20 mouse cellular contexts compared by ENCODE assay signal in genomic region chr13:14044521-14044920, GRCm38 (mm10). TPM values are rescaled to one million over a fixed set of nuclear protein-coding genes. Genes with fewer than 3 reads are reported as not detected.
A peak's percentile ranks its signal among the peaks of the same experiment; 100 is the strongest.
DNase-seq lines count a peak whose midpoint lies in the region; ATAC-seq and TF ChIP-seq lines count a peak whose summit lies in the region.
"Had no signal": no experiment of that assay in that cellular context is flagged by ENCODE, and none has a peak within 500 bp of the region (broad histone marks: within the 10 kb centered on the region; RNA-seq: fewer than 3 reads in every experiment).

No protein-coding gene starts in this region.

- 0 out of 2 replicates have a peak, but pooled peaks have one; percentile 24 for TF ChIP-seq EP300 in liver, postnatal 0 days (IDR thresholded peaks at IDR 0.05; ENCODE audit: low read depth)

- no peak overlapping the region for H3K4me2 ChIP-seq in liver, postnatal 0 days (ENCODE audit: low read depth, low read length)
- H3K4me2 ChIP-seq in liver, embryonic 11.5 days, result no peak overlapping the region
- no peak overlapping the region for H3K4me2 ChIP-seq in midbrain, embryonic 14.5 days (ENCODE audit: low read length)
- H3K4me2 ChIP-seq: embryonic facial prominence, embryonic 12.5 days; forebrain, embryonic 13.5 days; forebrain, embryonic 15.5 days had no signal

- no peak overlapping the region for H3K4me3 ChIP-seq in liver, postnatal 0 days (ENCODE audit: low read depth, low read length)
- H3K4me3 ChIP-seq in liver, embryonic 11.5 days (ENCODE audit: low read depth, low read length), result no peak overlapping the region
- H3K4me3 ChIP-seq in midbrain, embryonic 14.5 days (replicated peaks; ENCODE audit: low read depth, low read length), result no peak overlapping the region
- H3K4me3 ChIP-seq: embryonic facial prominence, embryonic 10.5 days; embryonic facial prominence, embryonic 12.5 days; forebrain, embryonic 13.5 days; forebrain, embryonic 15.5 days had no signal

- no peak for ATAC-seq in liver, postnatal 0 days
- ATAC-seq in liver, embryonic 11.5 days (replicated peaks; ENCODE audit: low FRiP score), result no peak
- ATAC-seq in common myeloid progenitor, adult 5-6 weeks (replicated peaks; ENCODE audit: low read depth, poor library complexity, severe bottlenecking), result peak; percentile 36; the same call in 1 of the 2 replicates
- peak; percentile 69 for ATAC-seq in megakaryocyte-erythroid progenitor cell, adult 5-6 weeks (replicated peaks; ENCODE audit: low FRiP score, low TSS enrichment, poor library complexity, severe bottlenecking)
- no peak for ATAC-seq in midbrain, embryonic 14.5 days (ENCODE audit: low FRiP score, low TSS enrichment)
- ATAC-seq: forebrain, embryonic 13.5 days; forebrain, embryonic 15.5 days; forebrain, postnatal 0 days had no signal

- peaks cover 4% of the 10 kb centered on the region; the same call in 1 of the 2 replicates for H3K4me1 ChIP-seq in liver, postnatal 0 days (ENCODE audit: insufficient read depth)
- no peaks in the 10 kb centered on the region for H3K4me1 ChIP-seq in liver, embryonic 11.5 days (replicated peaks; ENCODE audit: control insufficient read depth, insufficient read depth, low read length)
- peaks cover 4% of the 10 kb centered on the region for H3K4me1 ChIP-seq in midbrain, embryonic 14.5 days (ENCODE audit: control insufficient read depth, insufficient read depth, low read length)

- WGBS in liver, postnatal 0 days (ENCODE audit: insufficient replicate concordance), result 47% methylated on average over 2 of the region's 2 CpGs
- 54% methylated on average over 2 of the region's 2 CpGs for WGBS in liver, embryonic 11.5 days
- whole genome bisulfite sequencing in midbrain, embryonic 14.5 days, result 77% methylated on average over 2 of the region's 2 CpGs

- no peak overlapping the region for H3K9ac ChIP-seq in liver, postnatal 0 days (replicated peaks)
- H3K9ac ChIP-seq in liver, embryonic 11.5 days (ENCODE audit: low read depth, low read length), result no peak overlapping the region
- no peak overlapping the region for H3K9ac ChIP-seq in midbrain, embryonic 14.5 days (replicated peaks; ENCODE audit: low read length)
- H3K9ac ChIP-seq: embryonic facial prominence, embryonic 12.5 days; forebrain, embryonic 13.5 days; forebrain, embryonic 15.5 days; forebrain, postnatal 0 days had no signal

- no peak overlapping the region for H3K27ac ChIP-seq in liver, postnatal 0 days (ENCODE audit: low read depth)
- no peak overlapping the region for H3K27ac ChIP-seq in liver, embryonic 11.5 days (ENCODE audit: low read depth, low read length)
- no peak overlapping the region for H3K27ac ChIP-seq in midbrain, embryonic 14.5 days (replicated peaks; ENCODE audit: low read depth, low read length)
- H3K27ac ChIP-seq: embryonic facial prominence, embryonic 10.5 days; embryonic facial prominence, embryonic 12.5 days; forebrain, embryonic 13.5 days; forebrain, embryonic 15.5 days had no signal

- no peak for TF ChIP-seq CTCF in liver, postnatal 0 days (IDR thresholded peaks at IDR 0.05; ENCODE audit: low read depth)

- peaks cover 7% of the 10 kb centered on the region for H3K36me3 ChIP-seq in liver, postnatal 0 days (replicated peaks; ENCODE audit: insufficient read depth, low read length)
- peaks cover 4% of the 10 kb centered on the region for H3K36me3 ChIP-seq in liver, embryonic 11.5 days (ENCODE audit: control insufficient read depth, insufficient read depth, low read length)
- peaks cover 20% of the 10 kb centered on the region for H3K36me3 ChIP-seq in midbrain, embryonic 14.5 days (ENCODE audit: control insufficient read depth, insufficient read depth, low read length)

- H3K27me3 ChIP-seq in liver, postnatal 0 days (ENCODE audit: insufficient read depth, low read length), result no peaks in the 10 kb centered on the region
- no peaks in the 10 kb centered on the region for H3K27me3 ChIP-seq in liver, embryonic 11.5 days (replicated peaks; ENCODE audit: control insufficient read depth, insufficient read depth, low read length)
- no peaks in the 10 kb centered on the region for H3K27me3 ChIP-seq in midbrain, embryonic 14.5 days (ENCODE audit: control insufficient read depth, insufficient read depth, low read length)
- H3K27me3 ChIP-seq: embryonic facial prominence, embryonic 12.5 days; forebrain, embryonic 13.5 days; forebrain, embryonic 15.5 days had no signal

- DNase-seq in liver, postnatal 0 days, result no peak
- no peak for DNase-seq in liver, embryonic 11.5 days (ENCODE audit: low spot score)
- no peak for DNase-seq in urinary bladder, postnatal 10 days (ENCODE audit: low spot score)
- DNase-seq in midbrain, embryonic 14.5 days, result no peak
- DNase-seq: adrenal gland, adult 2 months; adrenal gland, postnatal 10 days; adrenal gland, postnatal 25 days; cerebellum, adult 11 months; cerebellum, adult 18-20 months; cerebellum, adult 8-10 months; cerebellum, adult 9-11 months; cerebellum, postnatal 14 days; cerebellum, postnatal 36 days; forebrain, postnatal 0 days had no signal

- H3K9me3 ChIP-seq in liver, postnatal 0 days (ENCODE audit: low read length), result no peaks in the 10 kb centered on the region
- H3K9me3 ChIP-seq in liver, embryonic 11.5 days (ENCODE audit: control insufficient read depth, low read length), result no peaks in the 10 kb centered on the region
- no peaks in the 10 kb centered on the region for H3K9me3 ChIP-seq in midbrain, embryonic 14.5 days (ENCODE audit: control insufficient read depth, low read length)
- H3K9me3 ChIP-seq: embryonic facial prominence, embryonic 10.5 days; embryonic facial prominence, embryonic 12.5 days; forebrain, embryonic 13.5 days; forebrain, embryonic 15.5 days had no signal

RNA-seq across cellular contexts. Expression of gene Tbce, which starts 5.1 kb away (rescaled TPM):
- polyA plus RNA-seq in liver, postnatal 0 days (2015; fragmentation: Nextera tagmentation; extraction: Ambion mirVana), result 17.1 and 22.1 TPM in 2 replicates
- 49.3 and 50.9 TPM in 2 replicates for polyA plus RNA-seq in liver, embryonic 11.5 days (2014; fragmentation: Nextera tagmentation; extraction: Ambion mirVana)
- total RNA-seq in common myeloid progenitor, adult 5-6 weeks (2017), result 71.0 and 77.9 TPM in 2 replicates
- total RNA-seq in megakaryocyte-erythroid progenitor cell, adult 5-6 weeks (2014; fragmentation: Nextera tagmentation), result 106 and 112 TPM in 2 replicates
- total RNA-seq in megakaryocyte-erythroid progenitor cell, adult 5-6 weeks (2017), result 58.8 and 103 TPM in 2 replicates
- polyA plus RNA-seq in midbrain, embryonic 14.5 days (2014; fragmentation: Nextera tagmentation; extraction: Ambion mirVana), result 106 and 107 TPM in 2 replicates

RNA-seq across cellular contexts. Expression of gene Arid4b, which starts 18.5 kb away (rescaled TPM):
- polyA plus RNA-seq in liver, postnatal 0 days (2015; fragmentation: Nextera tagmentation; extraction: Ambion mirVana), result 17.1 and 19.6 TPM in 2 replicates
- 42.2 and 45.2 TPM in 2 replicates for polyA plus RNA-seq in liver, embryonic 11.5 days (2014; fragmentation: Nextera tagmentation; extraction: Ambion mirVana)
- total RNA-seq in common myeloid progenitor, adult 5-6 weeks (2017), result 64.8 and 72.9 TPM in 2 replicates
- total RNA-seq in megakaryocyte-erythroid progenitor cell, adult 5-6 weeks (2014; fragmentation: Nextera tagmentation), result 31.2 and 33.7 TPM in 2 replicates
- 43.3 and 56.4 TPM in 2 replicates for total RNA-seq in megakaryocyte-erythroid progenitor cell, adult 5-6 weeks (2017)
- polyA plus RNA-seq in midbrain, embryonic 14.5 days (2014; fragmentation: Nextera tagmentation; extraction: Ambion mirVana), result 73.8 and 82.4 TPM in 2 replicates

RNA-seq across cellular contexts. Expression of gene Ggps1, which starts 18.8 kb away (rescaled TPM):
- polyA plus RNA-seq in liver, postnatal 0 days (2015; fragmentation: Nextera tagmentation; extraction: Ambion mirVana), result 9.0 and 10.2 TPM in 2 replicates
- 27.4 and 29.8 TPM in 2 replicates for polyA plus RNA-seq in liver, embryonic 11.5 days (2014; fragmentation: Nextera tagmentation; extraction: Ambion mirVana)
- 16.9 and 25.4 TPM in 2 replicates for total RNA-seq in common myeloid progenitor, adult 5-6 weeks (2017)
- total RNA-seq in megakaryocyte-erythroid progenitor cell, adult 5-6 weeks (2014; fragmentation: Nextera tagmentation), result 21.7 and 23.3 TPM in 2 replicates
- total RNA-seq in megakaryocyte-erythroid progenitor cell, adult 5-6 weeks (2017), result 12.6 and 17.0 TPM in 2 replicates
- polyA plus RNA-seq in midbrain, embryonic 14.5 days (2014; fragmentation: Nextera tagmentation; extraction: Ambion mirVana), result 75.7 and 97.1 TPM in 2 replicates

Comparison
In these comparisons a context has a peak if more than half of its experiments do, and no peak if none do; other contexts are left out.
1. ATAC-seq: peak in common myeloid progenitor, adult 5-6 weeks (single experiment) and megakaryocyte-erythroid progenitor cell, adult 5-6 weeks (single experiment); none in liver, postnatal 0 days (single experiment), liver, embryonic 11.5 days (single experiment) and midbrain, embryonic 14.5 days (single experiment).